Mouse (Mus musculus): ENCODE measurements around the gene Cfap44. TPM values are rescaled to one million over a fixed set of nuclear protein-coding genes. Genes with fewer than 3 reads are reported as not detected.
A peak's percentile ranks its signal among the peaks of the same experiment; 100 is the strongest.

The Cfap44 gene
- polyA plus RNA-seq, 1 experiment from 2014 or later: 6.1 TPM

DNA sequence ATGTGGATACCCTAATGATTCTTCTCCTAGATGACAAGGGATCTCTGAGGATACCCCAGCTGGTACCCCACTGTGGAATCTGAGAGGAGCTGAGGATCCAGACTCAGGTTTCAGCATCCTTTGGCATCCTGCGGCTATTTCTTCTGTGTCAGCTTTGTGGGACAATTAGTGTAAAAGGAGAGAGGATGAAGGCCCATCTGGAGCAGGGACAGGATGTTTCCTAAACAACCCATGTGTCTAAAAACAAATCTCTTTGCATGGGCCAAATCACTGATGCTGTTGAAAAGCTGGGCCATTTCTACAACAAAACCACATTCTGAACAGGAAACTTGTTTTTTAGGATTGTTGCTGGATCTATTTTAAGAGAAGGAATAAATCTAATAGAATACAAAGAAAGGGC lies 110.6 kb downstream of the Cfap44 start:
- Histone ChIP-seq H3K4me2 (ENCODE audit: low read length) (no peak overlapping the region), H3K4me3 (replicated peaks; ENCODE audit: low read depth, low read length) (no peak overlapping the region), H3K36me3 (ENCODE audit: control insufficient read depth, insufficient read depth, low read length) (peaks cover 24% of the 10 kb centered on the region), H3K9ac (replicated peaks; ENCODE audit: low read length) (no peak overlapping the region), H3K27me3 (ENCODE audit: control insufficient read depth, insufficient read depth, low read length) (no peaks in the 10 kb centered on the region), H3K27ac (replicated peaks; ENCODE audit: low read depth, low read length) (no peak overlapping the region), H3K4me1 (ENCODE audit: control insufficient read depth, insufficient read depth, low read length) (no peaks in the 10 kb centered on the region), H3K9me3 (ENCODE audit: control insufficient read depth, low read length) (no peaks in the 10 kb centered on the region)
- 95% methylated on average over 1 of the region's 1 CpGs for WGBS
- ATAC-seq (ENCODE audit: low FRiP score, low TSS enrichment): no peak
- DNase-seq: no peak

DNA sequence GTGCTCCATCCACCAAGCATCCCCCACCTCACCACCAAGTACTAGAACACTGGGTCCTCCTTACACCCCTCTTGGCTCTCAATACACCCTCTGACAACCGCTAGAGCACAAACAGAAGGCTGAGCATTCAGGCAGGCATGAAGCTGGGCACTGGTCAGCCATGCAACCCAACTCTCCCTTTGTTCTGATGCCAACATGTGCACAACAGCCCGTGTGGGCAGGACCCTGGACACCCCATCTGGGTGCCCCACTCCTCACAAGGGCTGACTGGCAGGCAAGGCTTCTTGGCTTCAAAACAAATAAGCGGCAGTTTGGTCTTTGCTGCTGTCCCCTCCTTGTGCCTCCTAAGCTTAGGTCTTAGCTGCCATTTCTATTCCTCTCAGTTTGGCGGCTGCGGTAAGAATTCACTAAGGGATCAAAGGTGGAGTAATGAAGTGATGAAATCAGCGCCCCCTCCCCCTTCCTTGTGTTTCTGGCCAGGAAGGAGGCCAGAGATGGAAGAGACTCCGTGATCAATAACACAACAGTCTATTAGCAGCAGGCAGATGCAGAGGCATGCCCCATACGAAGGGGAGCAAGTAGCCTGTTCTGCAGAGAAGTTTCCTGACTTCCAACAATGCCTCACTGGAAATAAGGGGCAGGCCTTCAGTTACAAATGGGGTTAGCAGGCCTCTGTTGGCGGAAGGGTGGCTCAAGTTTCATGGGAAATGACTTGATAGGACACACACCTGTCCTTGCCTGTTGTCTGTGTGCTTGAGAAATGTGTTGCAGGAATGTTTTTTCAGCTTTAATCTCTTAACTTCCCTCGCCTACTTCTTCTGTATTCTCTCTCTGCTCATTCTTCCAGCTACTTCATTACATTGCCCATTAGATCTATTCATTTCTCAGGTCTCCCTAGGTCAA lies 112.7 kb downstream of the Cfap44 start:
- Histone ChIP-seq H3K4me3 (replicated peaks; ENCODE audit: low read depth, low read length) (no peak overlapping the region), H3K9me3 (ENCODE audit: control insufficient read depth, low read length) (no peaks in the 10 kb centered on the region), H3K9ac (replicated peaks; ENCODE audit: low read length) (no peak overlapping the region), H3K27ac (replicated peaks; ENCODE audit: low read depth, low read length) (peak overlapping the region; percentile 4; the same call in 1 of the 2 replicates), H3K4me1 (ENCODE audit: control insufficient read depth, insufficient read depth, low read length) (no peaks in the 10 kb centered on the region), H3K27me3 (ENCODE audit: control insufficient read depth, insufficient read depth, low read length) (no peaks in the 10 kb centered on the region), H3K4me2 (ENCODE audit: low read length) (no peak overlapping the region), H3K36me3 (ENCODE audit: control insufficient read depth, insufficient read depth, low read length) (peaks cover 8% of the 10 kb centered on the region)
- WGBS: 67% methylated on average over 10 of the region's 10 CpGs
- DNase-seq: no peak
- peak; percentile 64 for ATAC-seq (ENCODE audit: low FRiP score, low TSS enrichment)

DNA sequence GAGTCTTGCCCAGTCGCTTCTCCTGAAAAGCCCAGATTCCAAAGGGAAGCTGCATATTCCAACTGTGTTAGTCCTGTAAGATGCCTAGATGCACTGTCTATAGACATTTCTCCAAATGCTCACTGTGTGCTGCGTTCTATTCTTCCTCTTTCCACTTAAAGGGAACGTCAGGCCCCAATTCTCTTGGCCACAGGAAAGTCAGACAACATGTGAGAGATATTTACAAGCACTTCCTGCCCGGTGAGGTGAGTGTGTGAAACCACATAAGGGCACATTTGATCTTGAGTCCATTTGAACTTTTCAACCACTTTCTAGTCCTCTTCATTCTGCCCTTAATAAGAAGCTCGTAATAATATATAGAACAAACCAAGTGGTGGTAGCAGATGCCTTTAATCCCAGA lies 113.4 kb downstream of the Cfap44 start:
- Histone ChIP-seq H3K4me2 (ENCODE audit: low read length) (no peak overlapping the region), H3K4me3 (replicated peaks; ENCODE audit: low read depth, low read length) (no peak overlapping the region), H3K4me1 (ENCODE audit: control insufficient read depth, insufficient read depth, low read length) (no peaks in the 10 kb centered on the region), H3K27ac (replicated peaks; ENCODE audit: low read depth, low read length) (no peak overlapping the region), H3K9ac (replicated peaks; ENCODE audit: low read length) (no peak overlapping the region), H3K27me3 (ENCODE audit: control insufficient read depth, insufficient read depth, low read length) (no peaks in the 10 kb centered on the region), H3K9me3 (ENCODE audit: control insufficient read depth, low read length) (no peaks in the 10 kb centered on the region), H3K36me3 (ENCODE audit: control insufficient read depth, insufficient read depth, low read length) (peaks cover 3% of the 10 kb centered on the region)
- no peak for ATAC-seq (ENCODE audit: low FRiP score, low TSS enrichment)
- DNase-seq: no peak
- 90% methylated on average over 5 of the region's 5 CpGs for WGBS

DNA sequence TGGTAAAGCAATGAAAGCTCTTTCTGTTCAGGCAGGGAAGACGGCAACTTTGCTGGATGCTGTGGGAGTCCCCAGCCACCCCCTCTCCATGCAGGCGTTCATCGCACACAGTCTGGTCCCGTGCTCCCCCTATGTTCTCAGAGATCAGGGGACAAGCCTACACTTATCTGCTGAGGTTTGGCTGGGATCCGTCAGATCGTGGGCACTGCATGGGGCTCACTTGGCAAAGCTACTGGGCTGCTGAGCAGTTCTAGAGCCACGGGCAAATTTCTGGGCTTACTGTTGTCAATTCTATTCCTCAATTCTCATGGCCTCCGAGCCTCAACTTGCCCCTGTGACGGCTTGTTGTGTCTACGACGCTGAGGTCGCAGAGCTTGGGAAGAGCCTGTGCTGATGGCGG lies 114.2 kb downstream of the Cfap44 start:
- H3K4me2 ChIP-seq (ENCODE audit: low read length): no peak overlapping the region
- no peak for DNase-seq
- no peaks in the 10 kb centered on the region; the same call in 1 of the 2 replicates for H3K36me3 ChIP-seq (ENCODE audit: control insufficient read depth, insufficient read depth, low read length)
- H3K27ac ChIP-seq (replicated peaks; ENCODE audit: low read depth, low read length): no peak overlapping the region
- no peak for ATAC-seq (ENCODE audit: low FRiP score, low TSS enrichment)
- H3K9ac ChIP-seq (replicated peaks; ENCODE audit: low read length): no peak overlapping the region
- WGBS: 93% methylated on average over 13 of the region's 13 CpGs
- H3K4me1 ChIP-seq (ENCODE audit: control insufficient read depth, insufficient read depth, low read length): no peaks in the 10 kb centered on the region
- H3K27me3 ChIP-seq (ENCODE audit: control insufficient read depth, insufficient read depth, low read length): no peaks in the 10 kb centered on the region
- no peak overlapping the region for H3K4me3 ChIP-seq (replicated peaks; ENCODE audit: low read depth, low read length)
- H3K9me3 ChIP-seq (ENCODE audit: control insufficient read depth, low read length): no peaks in the 10 kb centered on the region

DNA sequence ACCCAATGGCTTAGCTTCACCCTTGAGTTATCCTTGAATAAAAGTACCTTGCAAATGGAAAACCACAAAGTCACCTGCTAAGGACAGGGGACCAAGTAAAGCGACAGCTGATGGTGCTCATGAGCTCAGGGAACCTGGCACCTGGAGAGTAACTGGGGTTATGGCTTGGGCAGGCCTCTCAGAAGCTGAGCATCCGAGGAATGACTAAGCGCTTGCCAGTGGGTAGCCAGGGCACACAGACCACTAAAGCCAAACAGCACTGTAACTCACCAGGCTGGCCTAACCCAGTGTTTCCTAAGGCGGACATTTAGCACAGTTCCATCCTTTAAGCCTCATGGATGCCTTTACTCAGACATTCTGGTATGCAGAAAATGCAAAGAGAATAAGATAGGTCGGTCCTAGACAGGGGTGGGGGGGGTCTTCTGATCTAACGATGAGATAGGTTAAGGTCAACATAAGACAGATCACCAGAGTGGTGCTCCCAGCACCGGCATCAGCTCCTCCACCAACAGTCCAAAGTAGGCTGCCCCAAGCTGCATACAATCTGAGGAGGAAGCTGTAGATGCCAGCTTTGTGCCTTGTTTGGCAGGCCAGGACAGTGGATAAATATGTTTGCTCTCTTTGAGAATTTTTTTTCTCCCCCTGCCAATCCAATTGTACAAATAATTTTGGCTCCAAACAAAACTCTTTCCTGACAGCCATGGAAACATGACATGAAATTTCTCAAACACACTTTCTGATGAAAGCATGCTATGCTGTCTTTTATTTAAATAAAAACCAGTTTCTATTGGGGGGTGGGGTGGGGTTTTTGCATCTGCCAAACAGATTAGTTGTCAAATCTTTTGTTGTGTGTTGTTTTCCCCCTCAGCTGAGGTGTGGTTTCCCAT lies 115.1 kb downstream of the Cfap44 start:
- H3K4me2 ChIP-seq (ENCODE audit: low read length): no peak overlapping the region
- no peak overlapping the region for H3K9ac ChIP-seq (replicated peaks; ENCODE audit: low read length)
- H3K4me3 ChIP-seq (replicated peaks; ENCODE audit: low read depth, low read length): no peak overlapping the region
- ATAC-seq (ENCODE audit: low FRiP score, low TSS enrichment): no peak
- no peaks in the 10 kb centered on the region for H3K27me3 ChIP-seq (ENCODE audit: control insufficient read depth, insufficient read depth, low read length)
- no peaks in the 10 kb centered on the region for H3K9me3 ChIP-seq (ENCODE audit: control insufficient read depth, low read length)
- no peak overlapping the region for H3K27ac ChIP-seq (replicated peaks; ENCODE audit: low read depth, low read length)
- 89% methylated on average over 7 of the region's 7 CpGs for WGBS
- no peaks in the 10 kb centered on the region for H3K4me1 ChIP-seq (ENCODE audit: control insufficient read depth, insufficient read depth, low read length)
- no peak for DNase-seq
- H3K36me3 ChIP-seq (ENCODE audit: control insufficient read depth, insufficient read depth, low read length): no peaks in the 10 kb centered on the region

DNA sequence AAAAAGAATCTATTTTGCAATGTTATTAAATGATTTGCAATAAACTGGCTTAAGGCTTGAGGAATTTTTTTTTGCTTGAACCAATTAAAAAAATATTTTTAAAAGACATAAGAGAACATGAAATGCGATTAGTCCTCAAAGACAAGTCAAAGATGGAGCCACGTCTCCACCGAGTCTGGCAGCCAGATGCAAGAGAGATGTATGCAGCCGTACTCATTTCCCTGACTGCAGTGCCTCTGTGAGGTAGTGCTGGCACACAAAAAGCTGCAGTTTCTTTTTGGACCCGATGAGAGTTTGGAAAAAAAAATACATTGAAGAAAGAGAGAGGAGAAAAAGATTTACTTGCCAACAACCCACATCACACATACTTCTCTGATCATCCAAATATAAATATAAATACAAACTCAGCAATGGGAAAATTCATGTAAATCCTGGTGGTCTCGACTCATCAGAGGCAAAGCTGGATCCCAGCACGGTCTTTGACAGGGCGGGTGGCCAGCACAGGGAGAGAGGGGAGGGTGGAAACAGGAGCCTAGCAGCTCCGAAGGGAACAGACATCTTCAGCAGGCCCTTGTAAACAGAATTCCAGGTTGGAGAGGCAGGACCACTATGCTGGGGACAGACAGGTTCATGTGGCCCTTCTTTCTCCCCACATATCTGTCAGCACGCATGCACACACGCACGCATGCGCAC lies 116.1 kb downstream of the Cfap44 start:
- Histone ChIP-seq H3K4me2 (ENCODE audit: low read length) (no peak overlapping the region), H3K9ac (replicated peaks; ENCODE audit: low read length) (no peak overlapping the region), H3K36me3 (ENCODE audit: control insufficient read depth, insufficient read depth, low read length) (no peaks in the 10 kb centered on the region), H3K27me3 (ENCODE audit: control insufficient read depth, insufficient read depth, low read length) (no peaks in the 10 kb centered on the region), H3K4me3 (replicated peaks; ENCODE audit: low read depth, low read length) (no peak overlapping the region), H3K4me1 (ENCODE audit: control insufficient read depth, insufficient read depth, low read length) (no peaks in the 10 kb centered on the region), H3K9me3 (ENCODE audit: control insufficient read depth, low read length) (no peaks in the 10 kb centered on the region), H3K27ac (replicated peaks; ENCODE audit: low read depth, low read length) (0 out of 2 replicates have a peak overlapping the region, but pooled peaks have one; percentile 16)
- ATAC-seq (ENCODE audit: low FRiP score, low TSS enrichment): no peak
- 74% methylated on average over 13 of the region's 13 CpGs for WGBS
- DNase-seq: no peak

DNA sequence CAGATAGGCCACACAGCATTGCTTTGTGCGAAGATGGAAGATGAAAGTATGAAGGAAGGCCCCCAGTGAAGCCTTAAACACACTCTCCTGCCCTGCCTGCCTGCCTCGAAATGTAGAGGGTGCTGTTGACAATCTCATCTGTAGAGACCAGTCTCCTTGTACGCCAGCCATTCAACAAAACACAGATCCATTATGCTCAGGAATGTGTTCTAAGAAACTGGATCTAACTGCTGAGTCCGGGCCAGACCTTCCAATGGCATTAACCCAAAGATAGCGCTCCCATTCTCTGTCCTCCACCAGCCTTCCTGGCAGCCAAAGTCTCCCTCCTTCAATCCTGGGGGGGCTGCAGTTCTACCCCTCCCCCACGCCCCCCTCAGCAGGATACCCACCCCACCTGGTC lies 121.9 kb downstream of the Cfap44 start:
- ATAC-seq (ENCODE audit: low FRiP score, low TSS enrichment) (no peak), DNase-seq (no peak)
- Histone ChIP-seq H3K27ac (replicated peaks; ENCODE audit: low read depth, low read length) (0 out of 2 replicates have a peak overlapping the region, but pooled peaks have one; percentile 58), H3K36me3 (ENCODE audit: control insufficient read depth, insufficient read depth, low read length) (peaks cover 16% of the 10 kb centered on the region), H3K4me2 (ENCODE audit: low read length) (no peak overlapping the region), H3K27me3 (ENCODE audit: control insufficient read depth, insufficient read depth, low read length) (no peaks in the 10 kb centered on the region), H3K4me1 (ENCODE audit: control insufficient read depth, insufficient read depth, low read length) (peaks cover 4% of the 10 kb centered on the region; the same call in 1 of the 2 replicates), H3K9ac (replicated peaks; ENCODE audit: low read length) (no peak overlapping the region), H3K9me3 (ENCODE audit: control insufficient read depth, low read length) (no peaks in the 10 kb centered on the region), H3K4me3 (replicated peaks; ENCODE audit: low read depth, low read length) (no peak overlapping the region)
- 76% methylated on average over 6 of the region's 6 CpGs for WGBS

DNA sequence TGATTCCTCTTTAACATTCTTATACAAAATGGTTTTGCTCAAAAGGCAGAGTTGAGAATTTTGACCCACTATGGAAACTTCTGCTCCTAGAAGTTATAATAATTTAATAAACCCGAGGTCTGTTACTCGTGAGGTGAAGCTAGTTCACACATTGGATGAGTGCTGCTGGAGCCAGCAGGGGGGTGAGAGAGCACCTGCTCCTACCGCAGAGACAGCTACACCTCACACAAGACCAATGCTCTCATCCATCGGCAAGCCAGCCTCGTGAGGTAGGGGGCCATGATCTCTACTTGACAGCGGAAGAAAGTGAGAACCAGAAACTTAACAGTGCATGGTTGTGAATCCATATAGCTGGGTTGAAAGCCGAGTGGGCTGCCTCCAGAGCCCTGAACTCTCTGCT lies 129.0 kb downstream of the Cfap44 start:
- ATAC-seq (ENCODE audit: low FRiP score, low TSS enrichment): no peak
- no peak for DNase-seq
- no peaks in the 10 kb centered on the region for H3K27me3 ChIP-seq (ENCODE audit: control insufficient read depth, insufficient read depth, low read length)
- H3K9me3 ChIP-seq (ENCODE audit: control insufficient read depth, low read length): no peaks in the 10 kb centered on the region
- H3K36me3 ChIP-seq (ENCODE audit: control insufficient read depth, insufficient read depth, low read length): peaks cover 16% of the 10 kb centered on the region
- no peak overlapping the region for H3K9ac ChIP-seq (replicated peaks; ENCODE audit: low read length)
- no peak overlapping the region for H3K27ac ChIP-seq (replicated peaks; ENCODE audit: low read depth, low read length)
- peaks cover 27% of the 10 kb centered on the region for H3K4me1 ChIP-seq (ENCODE audit: control insufficient read depth, insufficient read depth, low read length)
- 66% methylated on average over 7 of the region's 7 CpGs for WGBS
- no peak overlapping the region for H3K4me3 ChIP-seq (replicated peaks; ENCODE audit: low read depth, low read length)
- no peak overlapping the region for H3K4me2 ChIP-seq (ENCODE audit: low read length)
